9 mouse cellular contexts compared by ENCODE assay signal in genomic region chr7:16129846-16130691, GRCm38 (mm10). TPM values are rescaled to one million over a fixed set of nuclear protein-coding genes. Genes with fewer than 3 reads are reported as not detected.
A peak's percentile ranks its signal among the peaks of the same experiment; 100 is the strongest.
DNase-seq lines count a peak whose midpoint lies in the region; ATAC-seq and TF ChIP-seq lines count a peak whose summit lies in the region.
"Had no signal": no experiment of that assay in that cellular context is flagged by ENCODE, and none has a peak within 500 bp of the region (broad histone marks: within the 10 kb centered on the region; RNA-seq: fewer than 3 reads in every experiment).

No protein-coding gene starts in this region.

- H3K9me3 ChIP-seq in forebrain, embryonic 13.5 days (replicated peaks) = no peaks in the 10 kb centered on the region
- H3K9me3 ChIP-seq in midbrain, embryonic 10.5 days (replicated peaks) = no peaks in the 10 kb centered on the region
- no peaks in the 10 kb centered on the region for H3K9me3 ChIP-seq in stomach, postnatal 0 days (ENCODE audit: control insufficient read depth, low read length)

- peak; percentile 76 for ATAC-seq in forebrain, embryonic 13.5 days
- peak; percentile 75 for ATAC-seq in stomach, postnatal 0 days (ENCODE audit: low FRiP score, low TSS enrichment)

- H3K27me3 ChIP-seq in forebrain, embryonic 13.5 days = no peaks in the 10 kb centered on the region
- H3K27me3 ChIP-seq in midbrain, embryonic 10.5 days (ENCODE audit: low read depth, poor library complexity, severe bottlenecking) = peaks cover 19% of the 10 kb centered on the region
- H3K27me3 ChIP-seq in stomach, postnatal 0 days (ENCODE audit: control insufficient read depth, insufficient read depth, low read length) = no peaks in the 10 kb centered on the region

- H3K4me2 ChIP-seq in forebrain, embryonic 13.5 days = peak overlapping the region; percentile 71
- H3K4me2 ChIP-seq in stomach, postnatal 0 days (replicated peaks; ENCODE audit: low read depth) = peak overlapping the region; percentile 71

- WGBS in forebrain, embryonic 13.5 days = under 1% methylated on average over 36 of the region's 38 CpGs
- WGBS in midbrain, embryonic 10.5 days = under 1% methylated on average over 38 of the region's 38 CpGs
- WGBS in stomach, postnatal 0 days = under 1% methylated on average over 32 of the region's 38 CpGs

- H3K27ac ChIP-seq in forebrain, embryonic 13.5 days = peak overlapping the region; percentile 71
- H3K27ac ChIP-seq in midbrain, embryonic 10.5 days (replicated peaks) = peak overlapping the region; percentile 91
- H3K27ac ChIP-seq in stomach, postnatal 0 days (replicated peaks) = peak overlapping the region; percentile 67

- TF ChIP-seq EP300 in stomach, postnatal 0 days (optimal IDR thresholded peaks at IDR 0.05) = no peak

- peak; percentile 54 for DNase-seq in layer of hippocampus, adult 11-12 months (ENCODE audit: low spot score)
- no peak for DNase-seq in layer of hippocampus, adult 9-10 months (ENCODE audit: low spot score)
- DNase-seq in cerebellum, adult 11-12 months = peak; percentile 84
- DNase-seq in layer of hippocampus, postnatal 14 days (ENCODE audit: low spot score in 2 of 2) = peak; percentile 68 to 77
- peak; percentile 89 for DNase-seq in midbrain, embryonic 10.5 days (ENCODE audit: low spot score)
- DNase-seq in stomach, postnatal 0 days (ENCODE audit: low spot score) = peak; percentile 67
- DNase-seq in spleen, postnatal 36 days (ENCODE audit: low spot score in 2 of 2) = no peak

- peak overlapping the region; percentile 65 for H3K9ac ChIP-seq in forebrain, embryonic 13.5 days
- peak overlapping the region; percentile 63 for H3K9ac ChIP-seq in stomach, postnatal 0 days (ENCODE audit: low read length)

- H3K36me3 ChIP-seq in forebrain, embryonic 13.5 days (ENCODE audit: poor library complexity, severe bottlenecking) = peaks cover 9% of the 10 kb centered on the region
- peaks cover 16% of the 10 kb centered on the region for H3K36me3 ChIP-seq in midbrain, embryonic 10.5 days
- H3K36me3 ChIP-seq in stomach, postnatal 0 days (ENCODE audit: control insufficient read depth, insufficient read depth, low read length) = peaks cover 4% of the 10 kb centered on the region

- peak; percentile 24; the same call in 1 of the 2 replicates for TF ChIP-seq CTCF in stomach, postnatal 0 days (IDR thresholded peaks at IDR 0.05; ENCODE audit: low read depth)

- H3K4me1 ChIP-seq in forebrain, embryonic 13.5 days = peaks cover 66% of the 10 kb centered on the region
- H3K4me1 ChIP-seq in midbrain, embryonic 10.5 days = peaks cover 49% of the 10 kb centered on the region
- H3K4me1 ChIP-seq in stomach, postnatal 0 days (replicated peaks; ENCODE audit: control insufficient read depth, insufficient read depth) = no peaks in the 10 kb centered on the region

- peak overlapping the region; percentile 49 for H3K4me3 ChIP-seq in forebrain, embryonic 13.5 days
- peak overlapping the region; percentile 86 for H3K4me3 ChIP-seq in midbrain, embryonic 10.5 days
- H3K4me3 ChIP-seq in stomach, postnatal 0 days (ENCODE audit: low read depth, low read length) = peak overlapping the region; percentile 47
- H3K4me3 ChIP-seq: myocyte had no signal

RNA-seq across cellular contexts. Expression of gene Slc8a2, which starts 0.4 kb away (rescaled TPM):
- polyA plus RNA-seq in forebrain, embryonic 13.5 days (2015; fragmentation: Nextera tagmentation; extraction: Ambion mirVana) = 0.67 and 0.68 TPM in 2 replicates
- 100 to 1,000 TPM; 335 to 349 TPM for total RNA-seq in layer of hippocampus, postnatal 14 days (2021)
- 0.21 and 0.25 TPM in 2 replicates for polyA plus RNA-seq in midbrain, embryonic 10.5 days (2016; fragmentation: Nextera tagmentation; extraction: Ambion mirVana)
- 0.11 and 0.12 TPM in 2 replicates for polyA plus RNA-seq in stomach, postnatal 0 days (2015; fragmentation: Nextera tagmentation; extraction: Ambion mirVana)

RNA-seq across cellular contexts. Expression of gene Kptn, which starts 10.4 kb away (rescaled TPM):
- 37.2 and 38.4 TPM in 2 replicates for polyA plus RNA-seq in forebrain, embryonic 13.5 days (2015; fragmentation: Nextera tagmentation; extraction: Ambion mirVana)
- 10 to 100 TPM; 30.3 to 38.6 TPM for total RNA-seq in layer of hippocampus, postnatal 14 days (2021)
- polyA plus RNA-seq in midbrain, embryonic 10.5 days (2016; fragmentation: Nextera tagmentation; extraction: Ambion mirVana) = 28.8 and 30.6 TPM in 2 replicates
- polyA plus RNA-seq in stomach, postnatal 0 days (2015; fragmentation: Nextera tagmentation; extraction: Ambion mirVana) = 11.8 and 13.1 TPM in 2 replicates

RNA-seq across cellular contexts. Expression of gene Napa, which starts 31.8 kb away (rescaled TPM):
- 166 and 186 TPM in 2 replicates for polyA plus RNA-seq in forebrain, embryonic 13.5 days (2015; fragmentation: Nextera tagmentation; extraction: Ambion mirVana)
- total RNA-seq in layer of hippocampus, postnatal 14 days (2021) = 100 to 1,000 TPM; 240 to 259 TPM
- 187 and 188 TPM in 2 replicates for polyA plus RNA-seq in midbrain, embryonic 10.5 days (2016; fragmentation: Nextera tagmentation; extraction: Ambion mirVana)
- 136 and 152 TPM in 2 replicates for polyA plus RNA-seq in stomach, postnatal 0 days (2015; fragmentation: Nextera tagmentation; extraction: Ambion mirVana)

RNA-seq across cellular contexts. Expression of gene Meis3, which starts 44.8 kb away (rescaled TPM):
- 96.9 and 104 TPM in 2 replicates for polyA plus RNA-seq in forebrain, embryonic 13.5 days (2015; fragmentation: Nextera tagmentation; extraction: Ambion mirVana)
- total RNA-seq in layer of hippocampus, postnatal 14 days (2021) = 10 to 100 TPM; 38.0 to 42.5 TPM
- 80.7 and 99.3 TPM in 2 replicates for polyA plus RNA-seq in midbrain, embryonic 10.5 days (2016; fragmentation: Nextera tagmentation; extraction: Ambion mirVana)
- 10.9 and 11.8 TPM in 2 replicates for polyA plus RNA-seq in stomach, postnatal 0 days (2015; fragmentation: Nextera tagmentation; extraction: Ambion mirVana)

Comparison
In these comparisons a context has a peak if more than half of its experiments do, and no peak if none do; other contexts are left out.
1. DNase-seq: peak in layer of hippocampus, adult 11-12 months (single experiment), cerebellum, adult 11-12 months (single experiment), layer of hippocampus, postnatal 14 days (2 of 2), midbrain, embryonic 10.5 days (single experiment) and stomach, postnatal 0 days (single experiment); none in layer of hippocampus, adult 9-10 months (single experiment) and spleen, postnatal 36 days (0 of 2).
2. Peak in every context shown above with its lines, with median percentiles within 50 percentile points of each other: H3K27ac ChIP-seq and H3K4me3 ChIP-seq.